Mouse (Mus musculus) spleen, adult 2 months (tissue): ENCODE measurements around the gene Pxn.
"Not testable (repeated sequence)": the region's sequence is repeated elsewhere in the genome, so short reads cannot be mapped to it uniquely, and the experiment has no call there.

Experiments used
- CTCF ChIP-seq: fragments of 200-500 bp; IDR thresholded peaks from 2 replicates; pipeline ENCODE4 v1.5.1; 2011; ENCODE audit warnings: mild to moderate bottlenecking, inconsistent platforms; ENCODE audit not compliant: insufficient read depth, insufficient read length, insufficient replicate concordance; ENCODE audit errors: extremely low read depth
- POLR2A ChIP-seq: fragments of 200-500 bp; IDR thresholded peaks from 2 replicates; pipeline ENCODE4 v1.6.1; 2011; ENCODE audit warnings: low read depth, low read length, inconsistent platforms

- not testable (repeated sequence) for TF ChIP-seq CTCF, POLR2A
Measured at GRCm38 (mm10) chr5:115505617-115506016, 859 bp upstream of the Pxn start.
